Mouse (Mus musculus) megakaryocyte-erythroid progenitor cell, adult 5-6 weeks (primary cell): ENCODE measurements at regions not wholly inside any gene's neighbourhood (a gene's known extent, or its start where the extent isn't known, plus 50 kb on each side); places are given as distances from the start of the nearest gene placed in this dataset.

ENCODE experiments used
- ATAC-seq: replicated peaks from 2 replicates; pipeline ENCODE4 v1.8.0; 2016; ENCODE audit warnings: mild to moderate bottlenecking, inconsistent platforms; ENCODE audit not compliant: severe bottlenecking, poor library complexity, low FRiP score, low TSS enrichment

DNA sequence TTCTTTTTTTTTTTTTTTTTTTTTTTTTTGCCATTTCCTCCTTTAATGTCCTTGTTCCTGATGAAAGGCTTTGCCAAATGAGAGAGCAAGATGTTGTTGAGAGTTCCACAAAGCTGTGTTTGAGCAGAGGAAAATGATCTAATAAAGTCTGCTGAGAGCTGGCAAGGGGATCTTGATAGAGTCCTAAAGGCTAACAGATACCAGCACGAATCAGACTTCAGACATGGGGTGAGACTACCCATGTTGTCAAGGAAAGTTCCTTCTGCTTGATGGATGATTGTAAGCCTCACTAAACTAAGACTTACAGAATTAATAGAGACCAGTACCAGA lies 665.2 kb upstream of the Fam92a start:
- ATAC-seq, result no peak

DNA sequence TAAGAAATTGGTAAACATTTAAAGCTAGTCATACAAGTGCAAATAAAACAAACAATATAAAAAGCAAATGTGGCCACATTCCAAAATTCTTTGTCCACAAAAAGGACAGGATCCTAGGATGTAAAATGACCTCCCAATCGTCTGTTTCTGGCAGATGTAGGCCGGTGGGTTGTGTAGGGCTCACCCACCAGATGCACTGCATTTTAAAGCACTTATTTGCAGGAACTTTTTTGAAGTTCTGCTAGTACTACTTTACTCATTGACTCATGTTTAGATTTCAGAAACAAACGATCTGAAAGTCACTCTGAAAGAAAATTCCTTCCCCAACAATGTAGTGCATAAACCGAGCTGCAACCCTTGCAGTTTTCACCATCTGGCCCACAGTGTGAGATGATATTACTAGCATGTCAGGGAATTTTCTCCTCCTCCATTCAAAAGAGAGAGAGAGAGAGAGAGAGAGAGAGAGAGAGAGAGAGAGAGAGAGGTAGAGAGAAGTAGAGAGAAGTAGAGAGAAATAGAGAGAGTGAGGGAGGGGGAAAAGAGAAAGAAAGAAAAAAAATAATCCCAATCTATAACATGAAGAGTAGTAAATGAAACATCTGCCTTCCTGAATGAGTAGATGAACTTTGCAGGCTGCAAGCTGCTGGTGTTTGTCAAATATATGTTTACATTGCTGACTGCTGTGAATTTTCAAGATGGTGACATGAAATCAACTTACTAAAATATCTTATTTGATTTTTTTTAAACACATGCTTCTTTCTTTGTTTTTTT lies 664.7 kb upstream of the Fam92a start:
- ATAC-seq, result no peak

DNA sequence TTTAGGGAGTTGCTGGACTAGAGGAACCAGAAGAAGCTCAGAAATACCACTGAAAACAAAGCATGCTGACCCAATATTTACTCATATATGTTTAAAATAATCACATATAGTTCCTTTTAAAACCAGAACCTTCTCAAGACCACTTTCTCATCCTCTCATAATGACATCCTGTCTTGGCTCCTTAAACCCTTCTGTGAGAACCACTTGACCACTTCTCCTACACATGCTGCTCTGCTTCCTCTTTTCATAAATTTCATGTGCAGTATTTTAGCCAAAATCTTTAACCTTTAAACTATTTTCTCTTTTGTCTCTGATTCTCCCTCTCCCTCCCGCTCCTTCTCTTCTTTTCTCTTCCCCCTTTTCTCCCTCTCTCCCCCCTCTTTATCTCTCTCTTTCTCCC lies 654.6 kb upstream of the Fam92a start:
- ATAC-seq, result no peak

DNA sequence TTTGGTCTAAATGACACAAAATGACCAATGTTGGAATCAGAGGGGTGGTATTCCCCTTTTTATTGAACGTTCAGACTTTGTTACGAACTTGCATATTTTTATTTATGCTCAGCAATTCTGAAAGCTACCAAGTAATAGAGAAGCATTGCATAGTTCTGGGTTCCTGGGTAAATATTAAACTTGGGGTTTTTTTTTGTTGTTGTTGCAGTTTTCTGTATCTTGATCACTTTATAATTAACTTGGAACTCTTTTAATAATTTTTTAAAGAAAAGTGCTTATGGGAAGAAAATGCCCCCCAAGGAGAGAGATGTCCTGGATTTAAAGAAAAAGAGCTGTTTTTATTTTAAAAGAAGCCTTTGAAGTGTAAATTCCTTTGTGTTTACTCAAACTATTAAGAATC lies 642.4 kb upstream of the Fam92a start:
- no peak for ATAC-seq

DNA sequence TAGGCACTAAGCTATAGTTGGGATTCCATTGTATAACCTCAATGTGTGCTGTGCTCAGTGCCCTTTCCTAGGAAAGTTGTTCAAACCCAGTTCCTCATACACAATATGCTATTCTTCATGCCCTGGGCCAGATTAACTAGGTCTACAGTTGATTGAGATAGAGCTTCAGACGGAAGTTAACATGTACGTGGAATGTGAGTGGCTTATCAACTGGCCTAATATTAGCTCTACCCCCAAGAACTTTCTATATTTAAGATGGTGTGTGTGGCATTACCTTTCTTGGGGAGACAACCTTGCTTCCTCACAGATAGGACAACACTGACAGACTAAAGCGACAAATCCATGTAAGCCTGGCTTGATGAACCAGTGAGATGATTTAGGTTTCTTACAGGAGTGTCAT lies 629.4 kb upstream of the Fam92a start:
- ATAC-seq, result no peak

DNA sequence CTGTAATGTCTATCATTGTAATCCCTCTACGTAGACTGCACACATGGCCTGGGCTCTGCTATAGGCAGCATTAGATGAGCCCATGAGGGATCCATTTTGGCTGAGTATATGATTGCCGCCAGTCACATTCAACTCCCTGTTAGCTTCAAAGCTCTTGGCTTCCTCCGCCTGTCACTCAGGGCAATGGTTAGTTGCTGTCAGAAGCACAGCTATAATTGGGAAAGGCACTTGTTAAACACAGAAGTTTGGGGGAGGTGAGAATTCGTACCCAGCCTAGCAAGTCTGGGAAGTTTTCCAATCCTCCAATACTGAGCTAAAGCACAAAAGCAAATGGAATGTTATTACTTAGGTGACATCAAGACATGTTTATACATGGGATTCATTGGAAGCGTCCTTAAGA lies 627.7 kb upstream of the Fam92a start:
- ATAC-seq, result no peak

DNA sequence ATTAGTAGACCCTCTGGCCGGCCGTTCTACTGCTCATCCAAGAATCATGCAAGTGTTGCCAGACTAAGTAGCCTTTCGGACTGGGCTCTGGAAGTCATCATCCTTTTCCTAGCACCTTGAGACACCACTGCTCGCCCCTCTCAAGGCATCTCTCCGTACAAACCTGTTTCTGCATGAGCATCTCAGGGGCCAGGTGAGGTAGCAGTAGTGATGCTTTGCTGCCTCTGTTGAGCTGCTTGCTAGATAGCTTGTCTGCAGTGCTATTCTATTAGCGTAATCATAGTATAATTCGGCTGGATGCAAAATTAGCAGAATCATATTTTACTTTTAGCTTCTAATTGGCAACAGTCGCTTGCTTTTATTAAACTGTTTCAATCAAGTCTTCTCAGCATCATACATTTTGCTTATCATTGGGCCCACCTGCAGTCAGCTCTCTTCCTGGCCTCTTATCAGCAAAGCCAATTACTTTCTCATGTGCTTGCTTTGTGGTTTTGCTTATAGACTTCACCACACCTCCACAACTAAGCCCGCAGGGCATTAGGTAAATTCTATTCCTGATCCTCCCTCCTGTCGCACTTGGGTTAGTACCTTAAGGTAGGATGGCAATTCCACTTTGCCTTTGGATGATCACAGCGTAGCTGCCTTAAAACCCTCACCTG lies 621.1 kb upstream of the Fam92a start:
- peak; percentile 59 for ATAC-seq

DNA sequence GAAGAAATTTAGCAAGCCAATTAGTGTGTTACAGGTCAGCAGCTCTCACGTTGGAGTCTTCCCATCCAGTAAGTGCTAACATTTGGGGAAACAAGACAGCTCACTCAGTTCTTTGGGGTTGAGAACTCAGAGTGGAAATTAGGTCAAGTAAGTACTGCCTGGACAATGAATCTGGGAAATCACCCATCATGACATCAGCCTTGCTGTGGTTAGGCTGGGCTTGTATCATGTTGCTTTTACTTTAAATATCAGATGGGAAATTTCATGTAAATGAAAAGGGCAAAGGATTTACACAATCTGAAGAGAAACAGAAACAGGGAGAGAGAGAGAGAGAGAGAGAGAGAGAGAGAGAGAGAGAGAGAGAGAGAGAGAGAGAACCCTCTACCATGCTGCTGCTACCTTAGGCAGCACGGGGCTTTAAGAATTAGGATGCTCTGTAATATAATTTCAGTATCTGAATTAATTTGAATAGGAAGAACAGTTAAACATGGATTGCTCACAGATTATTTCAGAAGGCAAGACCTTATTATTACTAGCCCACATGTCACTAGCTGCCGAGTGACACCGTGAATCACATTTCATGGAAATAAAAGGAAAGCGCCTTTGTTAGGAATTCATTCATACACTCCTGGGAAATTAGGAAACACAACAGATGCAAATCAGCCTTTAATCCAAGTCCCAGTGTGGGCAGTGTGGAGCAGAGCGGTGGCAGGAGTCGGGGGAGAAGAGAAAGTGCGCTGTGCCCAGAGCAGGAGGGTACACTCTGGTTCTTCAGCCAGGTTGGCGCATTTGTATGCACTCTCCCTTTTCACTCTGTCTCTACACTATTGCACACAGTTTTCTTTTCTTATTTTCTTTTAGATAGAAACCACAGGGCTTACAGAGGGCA lies 620.2 kb upstream of the Fam92a start:
- no peak for ATAC-seq

DNA sequence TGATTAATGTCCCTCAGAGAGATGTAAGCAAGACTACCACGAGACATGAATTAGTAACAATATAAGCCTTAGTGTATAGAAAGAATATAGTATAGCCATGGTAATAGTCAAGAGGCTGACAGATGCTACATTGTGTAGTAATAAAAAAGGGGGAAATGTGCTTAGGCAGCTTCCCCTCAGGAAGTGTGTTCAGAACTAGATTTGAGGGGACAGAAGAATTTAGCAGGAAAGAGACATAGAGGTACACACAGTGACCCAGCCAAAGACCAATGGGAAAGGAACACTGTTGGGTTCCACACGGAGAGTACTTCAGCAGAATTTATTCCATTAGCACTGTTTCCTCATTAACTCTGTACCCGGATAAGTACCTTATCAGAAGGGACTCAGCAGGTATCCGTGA lies 614.0 kb upstream of the Fam92a start:
- ATAC-seq, result no peak

DNA sequence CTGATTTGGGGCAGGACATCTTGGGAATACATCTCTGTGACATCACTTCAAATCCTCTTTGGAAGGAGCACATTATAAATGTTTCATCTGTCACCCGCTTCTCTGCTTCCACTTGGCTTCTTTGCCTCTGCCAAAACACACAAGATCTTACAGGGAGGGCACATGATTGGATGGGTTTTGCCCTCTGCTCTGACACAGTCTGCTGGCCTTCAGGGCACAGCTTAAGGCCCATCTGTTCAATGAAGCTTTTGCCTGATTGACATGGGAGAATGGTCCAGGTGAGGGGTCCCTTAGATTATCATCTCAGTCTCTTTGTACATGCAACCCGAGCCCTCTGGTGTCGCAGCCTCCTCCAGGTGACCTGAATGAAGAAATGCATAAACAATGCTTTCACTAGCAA lies 612.7 kb upstream of the Fam92a start:
- ATAC-seq, result no peak

DNA sequence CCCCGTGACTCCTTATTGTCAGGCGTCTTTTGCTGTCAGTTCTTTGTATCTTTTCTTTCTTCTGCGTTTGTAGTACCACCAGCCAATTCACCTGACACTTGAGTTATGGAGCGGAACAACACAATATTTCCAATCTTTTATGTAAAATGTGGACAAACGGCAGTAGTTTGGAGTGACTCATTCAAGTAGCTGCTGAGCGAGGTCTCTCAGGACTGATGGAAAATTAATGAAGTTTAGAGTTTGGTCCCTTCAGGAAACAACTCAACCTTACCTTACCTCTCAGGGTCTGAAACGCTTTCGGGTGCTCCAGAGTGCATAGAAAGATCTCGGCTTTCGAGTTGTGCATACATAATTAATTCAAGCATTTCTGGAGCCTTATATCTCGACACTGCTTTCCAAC lies 612.3 kb upstream of the Fam92a start:
- ATAC-seq, result no peak

DNA sequence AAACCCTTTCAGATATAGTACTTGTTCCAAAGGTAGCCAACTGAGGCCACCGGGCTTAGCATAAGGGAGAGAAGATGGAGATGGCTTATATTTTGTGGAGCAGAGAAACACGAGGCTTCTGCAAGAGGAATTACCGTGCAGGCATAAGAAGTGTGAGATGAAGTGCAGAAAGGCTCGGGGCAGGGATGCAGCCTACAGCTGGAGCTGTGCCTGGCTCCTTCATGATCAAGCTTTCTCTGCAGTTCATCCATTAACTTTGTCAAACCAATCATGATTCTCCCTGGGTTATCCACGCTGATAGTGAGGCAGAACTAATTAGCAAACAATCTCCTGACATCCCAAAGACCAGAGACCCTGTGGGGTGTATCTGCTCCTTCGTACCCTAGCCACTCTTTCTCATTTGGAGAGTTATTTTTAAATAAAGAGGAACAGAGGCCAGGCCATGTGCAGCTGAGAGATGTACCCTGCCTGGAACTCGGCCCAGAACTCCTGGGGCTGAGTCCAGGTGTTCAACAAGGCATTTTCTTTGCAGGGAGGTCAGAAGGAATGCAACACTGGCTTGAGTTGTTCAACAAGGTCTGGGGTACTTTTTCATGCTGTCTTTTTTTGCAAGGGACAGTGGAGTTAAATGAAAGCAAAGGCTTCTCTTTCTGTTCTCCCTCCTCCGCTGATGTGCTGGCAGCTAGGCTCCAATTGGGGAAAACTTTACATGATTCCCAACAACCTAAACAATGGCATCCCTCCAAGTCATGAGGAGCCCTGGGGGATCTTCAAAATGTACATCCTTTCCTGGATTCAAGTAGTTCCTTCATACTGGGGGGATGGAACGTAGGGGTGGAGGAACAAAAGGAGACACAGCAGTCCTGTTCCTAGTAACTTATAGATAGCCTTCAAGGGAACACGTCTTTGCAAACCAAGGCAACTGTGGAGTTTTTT lies 610.4 kb upstream of the Fam92a start:
- no peak for ATAC-seq

DNA sequence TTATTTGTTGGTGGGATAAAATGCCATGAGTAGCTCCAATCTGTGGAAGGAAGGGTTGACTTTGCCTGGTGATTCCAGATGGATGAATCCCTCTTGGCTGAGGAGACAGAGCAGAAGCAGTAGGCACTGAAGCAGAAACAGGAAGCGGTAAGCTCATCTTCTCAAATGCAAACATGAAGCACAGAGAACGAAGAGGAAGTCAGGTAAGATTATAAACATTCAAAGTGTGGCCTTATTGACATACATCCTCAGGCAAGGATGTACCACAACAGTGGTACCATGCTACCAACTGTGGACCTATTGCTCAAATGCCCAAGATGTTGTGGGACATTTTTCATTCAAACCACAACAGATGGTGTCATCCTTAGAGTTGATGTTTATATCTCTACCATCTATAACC lies 608.4 kb upstream of the Fam92a start:
- no peak for ATAC-seq

DNA sequence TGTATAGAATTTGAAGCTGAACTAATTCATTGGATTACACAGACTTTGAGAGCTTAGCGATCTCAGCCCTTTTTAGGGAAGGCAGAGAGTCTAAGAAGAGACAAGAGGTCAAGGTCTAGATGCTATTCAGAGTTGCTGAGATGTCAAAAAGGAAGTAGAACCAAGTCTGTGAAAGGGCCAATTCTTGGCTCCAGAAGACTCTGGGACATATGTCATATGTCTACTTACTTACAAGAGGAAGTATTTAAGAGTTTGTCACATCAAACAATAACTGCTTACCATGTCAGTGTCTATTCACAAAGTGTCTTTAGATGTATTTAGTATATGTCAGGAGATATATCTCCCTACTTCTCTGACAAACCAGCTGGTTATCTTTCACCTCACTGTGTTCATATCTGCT lies 607.4 kb upstream of the Fam92a start:
- no peak for ATAC-seq

DNA sequence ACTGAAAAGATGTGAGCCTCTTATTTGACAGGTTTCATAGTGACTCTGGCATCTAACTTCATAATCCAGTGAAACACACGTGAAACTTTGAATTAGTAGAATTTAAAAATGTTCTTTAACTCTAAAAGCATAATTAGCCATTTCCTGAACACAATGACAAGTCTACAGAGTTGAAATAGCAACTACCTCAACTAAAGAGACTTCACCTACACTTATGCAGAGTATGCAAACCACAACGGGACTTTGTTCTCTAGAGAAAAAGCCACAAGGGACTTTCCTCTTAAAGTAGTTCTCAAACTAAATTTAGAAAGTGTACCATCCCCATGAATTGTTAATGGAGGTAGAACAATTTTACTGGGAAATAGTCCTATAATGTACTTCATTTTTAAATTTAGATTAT lies 606.3 kb upstream of the Fam92a start:
- no peak for ATAC-seq

DNA sequence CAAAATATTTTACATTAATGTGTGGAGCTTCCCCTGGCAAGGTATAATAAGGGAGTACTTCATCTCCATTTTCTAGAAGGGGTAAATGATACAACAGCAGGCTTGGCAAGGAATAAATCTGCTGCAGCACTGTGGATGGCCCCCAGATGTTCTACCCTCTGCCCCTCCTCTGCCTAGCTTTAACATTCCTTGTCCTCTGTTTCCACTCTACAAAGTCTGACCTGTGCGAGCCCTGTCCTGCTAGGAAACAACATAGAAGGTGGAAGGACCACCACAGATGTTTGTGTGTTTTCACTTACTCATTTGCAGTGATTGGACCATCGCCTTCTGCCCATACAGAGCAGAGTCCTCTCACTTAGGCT lies 604.4 kb upstream of the Fam92a start:
- ATAC-seq, result no peak

DNA sequence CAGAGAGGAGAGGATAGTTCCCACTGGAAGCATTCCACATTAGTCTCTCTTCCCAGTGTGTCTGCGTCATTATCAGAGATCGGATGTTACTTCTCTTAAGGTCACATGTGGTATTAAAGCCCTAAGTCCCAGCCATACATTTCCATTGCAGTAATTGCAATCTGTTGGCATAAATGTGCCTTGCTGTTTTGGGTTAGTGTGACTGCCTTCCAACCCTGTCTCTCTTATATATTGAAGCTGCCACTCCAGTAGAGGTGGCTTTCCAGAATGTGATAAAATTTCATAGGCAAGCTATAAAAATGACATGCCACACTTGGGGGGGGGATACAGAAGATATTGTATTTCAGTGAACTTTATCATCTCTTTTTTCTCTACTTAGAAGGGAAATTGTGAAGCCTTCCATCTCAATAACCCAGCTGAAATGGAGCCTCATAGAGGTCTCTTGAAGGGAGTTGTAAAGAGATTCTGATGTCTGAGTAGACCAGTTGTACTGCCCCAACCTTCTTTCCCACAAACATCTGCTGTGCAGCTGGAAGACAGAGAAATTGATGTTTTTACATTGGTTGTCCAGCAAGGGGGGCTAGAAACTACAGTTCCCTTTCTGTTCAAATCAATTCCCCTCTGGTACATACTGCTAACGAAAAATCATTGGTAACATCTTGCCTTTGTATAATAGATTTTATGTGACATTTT lies 603.9 kb upstream of the Fam92a start:
- ATAC-seq, result no peak

DNA sequence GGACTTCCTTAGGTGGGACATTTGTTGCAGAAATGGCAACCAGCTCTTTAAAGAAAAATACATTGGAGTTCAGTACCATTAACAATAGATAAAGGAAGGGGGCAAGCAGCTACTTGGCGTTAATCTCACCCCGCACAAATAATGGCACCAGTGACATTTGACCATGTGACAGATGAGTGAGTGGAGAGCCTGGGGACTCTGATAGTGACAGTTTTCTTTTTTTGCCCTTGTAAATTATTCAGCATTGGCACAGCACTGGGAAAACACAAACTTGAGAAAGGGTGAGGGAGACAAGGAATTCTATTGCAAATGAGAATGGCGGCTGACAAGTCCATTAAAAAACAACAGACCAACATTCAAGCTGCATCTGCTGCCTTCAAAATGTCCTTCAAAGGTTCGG lies 603.3 kb upstream of the Fam92a start:
- ATAC-seq, result no peak

DNA sequence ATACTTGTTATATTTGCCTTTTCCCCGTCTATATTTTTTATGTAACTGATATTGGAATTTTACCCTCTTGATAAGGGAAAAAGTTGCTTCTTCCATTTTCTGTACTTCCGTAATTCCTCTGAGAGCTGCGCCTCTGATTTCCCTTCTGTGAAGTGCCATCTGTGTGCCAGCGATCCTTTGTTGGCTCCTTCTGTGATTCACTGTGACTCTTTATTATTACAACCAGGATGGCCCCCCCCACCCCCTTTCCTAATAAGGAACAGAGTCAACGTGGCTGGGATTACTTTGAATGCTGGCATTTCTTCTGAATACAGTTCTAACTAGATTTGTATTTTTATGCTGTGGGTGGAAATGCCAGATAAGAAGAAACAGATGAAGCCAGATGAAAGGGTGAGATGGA lies 602.9 kb upstream of the Fam92a start:
- no peak for ATAC-seq
